8 mouse cellular contexts compared by ENCODE assay signal in genomic region chr6:122339047-122339647, GRCm38 (mm10). TPM values are rescaled to one million over a fixed set of nuclear protein-coding genes. Genes with fewer than 3 reads are reported as not detected.
A peak's percentile ranks its signal among the peaks of the same experiment; 100 is the strongest.
DNase-seq lines count a peak whose midpoint lies in the region; ATAC-seq lines count a peak whose summit lies in the region.

No protein-coding gene starts in this region.

- peaks cover 24% of the 10 kb centered on the region for H3K36me3 ChIP-seq in embryonic facial prominence, embryonic 10.5 days (replicated peaks)
- peaks cover 17% of the 10 kb centered on the region for H3K36me3 ChIP-seq in limb, embryonic 13.5 days
- H3K36me3 ChIP-seq in midbrain, embryonic 14.5 days (ENCODE audit: control insufficient read depth, insufficient read depth, low read length) = peaks cover 20% of the 10 kb centered on the region

- H3K9ac ChIP-seq in limb, embryonic 13.5 days = peak overlapping the region; percentile 79
- peak overlapping the region; percentile 77 for H3K9ac ChIP-seq in midbrain, embryonic 14.5 days (replicated peaks; ENCODE audit: low read length)

- H3K27ac ChIP-seq in embryonic facial prominence, embryonic 10.5 days (replicated peaks) = peak overlapping the region; percentile 96
- H3K27ac ChIP-seq in limb, embryonic 13.5 days = peak overlapping the region; percentile 98
- H3K27ac ChIP-seq in midbrain, embryonic 14.5 days (replicated peaks; ENCODE audit: low read depth, low read length) = peak overlapping the region; percentile 97

- ATAC-seq in granulocyte monocyte progenitor cell, adult 5-6 weeks (replicated peaks; ENCODE audit: poor library complexity, severe bottlenecking) = peak; percentile 71
- peak; percentile 82 for ATAC-seq in limb, embryonic 13.5 days (ENCODE audit: low FRiP score, low read depth)
- peak; percentile 77 for ATAC-seq in midbrain, embryonic 14.5 days (ENCODE audit: low FRiP score, low TSS enrichment)

- H3K9me3 ChIP-seq in embryonic facial prominence, embryonic 10.5 days = no peaks in the 10 kb centered on the region
- no peaks in the 10 kb centered on the region for H3K9me3 ChIP-seq in limb, embryonic 13.5 days
- H3K9me3 ChIP-seq in midbrain, embryonic 14.5 days (ENCODE audit: control insufficient read depth, low read length) = no peaks in the 10 kb centered on the region

- under 1% methylated on average over 42 of the region's 51 CpGs for WGBS in embryonic facial prominence, embryonic 10.5 days
- WGBS in limb, embryonic 13.5 days = under 1% methylated on average over 42 of the region's 51 CpGs
- under 1% methylated on average over 43 of the region's 51 CpGs for WGBS in midbrain, embryonic 14.5 days

- H3K4me3 ChIP-seq in embryonic facial prominence, embryonic 10.5 days = peak overlapping the region; percentile 81
- H3K4me3 ChIP-seq in limb, embryonic 13.5 days = peak overlapping the region; percentile 63
- peak overlapping the region; percentile 69 for H3K4me3 ChIP-seq in midbrain, embryonic 14.5 days (replicated peaks; ENCODE audit: low read depth, low read length)

- H3K4me1 ChIP-seq in embryonic facial prominence, embryonic 10.5 days = peaks cover 31% of the 10 kb centered on the region
- peaks cover 24% of the 10 kb centered on the region for H3K4me1 ChIP-seq in limb, embryonic 13.5 days
- peaks cover 23% of the 10 kb centered on the region for H3K4me1 ChIP-seq in midbrain, embryonic 14.5 days (ENCODE audit: control insufficient read depth, insufficient read depth, low read length)

- H3K27me3 ChIP-seq in embryonic facial prominence, embryonic 10.5 days (replicated peaks; ENCODE audit: low read depth, poor library complexity, severe bottlenecking) = no peaks in the 10 kb centered on the region
- no peaks in the 10 kb centered on the region for H3K27me3 ChIP-seq in limb, embryonic 13.5 days
- H3K27me3 ChIP-seq in midbrain, embryonic 14.5 days (ENCODE audit: control insufficient read depth, insufficient read depth, low read length) = no peaks in the 10 kb centered on the region

- peak overlapping the region; percentile 77 for H3K4me2 ChIP-seq in limb, embryonic 13.5 days (replicated peaks)
- H3K4me2 ChIP-seq in midbrain, embryonic 14.5 days (ENCODE audit: low read length) = peak overlapping the region; percentile 73

- DNase-seq in 3T3-L1 (ENCODE audit: low read depth, low spot score) = peak; percentile 67
- peak; percentile 78 for DNase-seq in adrenal gland, postnatal 14 days
- no peak for DNase-seq in embryonic facial prominence, embryonic 10.5 days (ENCODE audit: low spot score)
- peak; percentile 40 to 60 for DNase-seq in kidney, adult 8-10 months
- DNase-seq in midbrain, embryonic 14.5 days = peak; percentile 85
- peak; percentile 60 to 69 for DNase-seq in spleen, adult 18-20 months

RNA-seq across cellular contexts. Expression of gene Phc1, which starts 1.2 kb away (rescaled TPM):
- total RNA-seq in adrenal gland, postnatal 14 days (2021) = 16.7 and 24.9 TPM in 2 replicates
- polyA plus RNA-seq in embryonic facial prominence, embryonic 10.5 days (2016; fragmentation: Nextera tagmentation; extraction: Ambion mirVana) = 28.9 and 29.5 TPM in 2 replicates
- total RNA-seq in granulocyte monocyte progenitor cell, adult 5-6 weeks (2014; fragmentation: Nextera tagmentation) = 6.9 and 11.8 TPM in 2 replicates
- 3.5 and 4.5 TPM in 2 replicates for total RNA-seq in granulocyte monocyte progenitor cell, adult 5-6 weeks (2017)
- 26.1 and 28.4 TPM in 2 replicates for polyA plus RNA-seq in limb, embryonic 13.5 days (2015; fragmentation: Nextera tagmentation; extraction: Ambion mirVana)
- polyA plus RNA-seq in midbrain, embryonic 14.5 days (2014; fragmentation: Nextera tagmentation; extraction: Ambion mirVana) = 43.3 and 46.7 TPM in 2 replicates

RNA-seq across cellular contexts. Expression of gene M6pr, which starts 30.6 kb away (rescaled TPM):
- total RNA-seq in adrenal gland, postnatal 14 days (2021) = 123 and 132 TPM in 2 replicates
- 80.4 and 85.2 TPM in 2 replicates for polyA plus RNA-seq in embryonic facial prominence, embryonic 10.5 days (2016; fragmentation: Nextera tagmentation; extraction: Ambion mirVana)
- 209 and 230 TPM in 2 replicates for total RNA-seq in granulocyte monocyte progenitor cell, adult 5-6 weeks (2014; fragmentation: Nextera tagmentation)
- 490 and 513 TPM in 2 replicates for total RNA-seq in granulocyte monocyte progenitor cell, adult 5-6 weeks (2017)
- polyA plus RNA-seq in limb, embryonic 13.5 days (2015; fragmentation: Nextera tagmentation; extraction: Ambion mirVana) = 77.6 and 79.1 TPM in 2 replicates
- polyA plus RNA-seq in midbrain, embryonic 14.5 days (2014; fragmentation: Nextera tagmentation; extraction: Ambion mirVana) = 40.2 and 60.9 TPM in 2 replicates

RNA-seq across cellular contexts. Expression of gene Klrg1, which starts 56.5 kb away (rescaled TPM):
- not detected in 2 replicates for total RNA-seq in adrenal gland, postnatal 14 days (2021)
- polyA plus RNA-seq in embryonic facial prominence, embryonic 10.5 days (2016; fragmentation: Nextera tagmentation; extraction: Ambion mirVana) = not detected in 2 replicates
- total RNA-seq in granulocyte monocyte progenitor cell, adult 5-6 weeks (2014; fragmentation: Nextera tagmentation) = not detected in 2 replicates
- not detected in 2 replicates for total RNA-seq in granulocyte monocyte progenitor cell, adult 5-6 weeks (2017)
- 0.22 and 0.27 TPM in 2 replicates for polyA plus RNA-seq in limb, embryonic 13.5 days (2015; fragmentation: Nextera tagmentation; extraction: Ambion mirVana)
- polyA plus RNA-seq in midbrain, embryonic 14.5 days (2014; fragmentation: Nextera tagmentation; extraction: Ambion mirVana) = 0.92 and 1.0 TPM in 2 replicates
